Mouse (Mus musculus) adrenal gland, adult 2 months (tissue): Measurements from ENCODE around the gene Ckmt2. TPM values are rescaled to one million over a fixed set of nuclear protein-coding genes. Genes with fewer than 3 reads are reported as not detected.

ENCODE experiments used
- DNase-seq: peaks from one replicate; pipeline ENCODE4 v3.0.0; 2021
- long read RNA-seq: library from polyadenylated mRNA; stranded (forward); transcript quantifications from one replicate; pipeline ENCODE4 v2.0.0, GENCODE M21; 2021
- polyA plus RNA-seq: library from polyadenylated mRNA; depleted of rRNA; stranded (reverse); fragments of >200 nt; gene quantifications from 2 replicates; pipeline ENCODE4 v1.2.3, GENCODE M21; 2012; rRNA removed
- total RNA-seq, 2 experiments: library from RNA; stranded (reverse); gene quantifications; 2 replicates each; pipeline ENCODE4 v1.2.3; 2021

Gene Ckmt2
- total RNA-seq = not detected
- not detected in 2 replicates for polyA plus RNA-seq
- long read RNA-seq = 0 reads

DNA sequence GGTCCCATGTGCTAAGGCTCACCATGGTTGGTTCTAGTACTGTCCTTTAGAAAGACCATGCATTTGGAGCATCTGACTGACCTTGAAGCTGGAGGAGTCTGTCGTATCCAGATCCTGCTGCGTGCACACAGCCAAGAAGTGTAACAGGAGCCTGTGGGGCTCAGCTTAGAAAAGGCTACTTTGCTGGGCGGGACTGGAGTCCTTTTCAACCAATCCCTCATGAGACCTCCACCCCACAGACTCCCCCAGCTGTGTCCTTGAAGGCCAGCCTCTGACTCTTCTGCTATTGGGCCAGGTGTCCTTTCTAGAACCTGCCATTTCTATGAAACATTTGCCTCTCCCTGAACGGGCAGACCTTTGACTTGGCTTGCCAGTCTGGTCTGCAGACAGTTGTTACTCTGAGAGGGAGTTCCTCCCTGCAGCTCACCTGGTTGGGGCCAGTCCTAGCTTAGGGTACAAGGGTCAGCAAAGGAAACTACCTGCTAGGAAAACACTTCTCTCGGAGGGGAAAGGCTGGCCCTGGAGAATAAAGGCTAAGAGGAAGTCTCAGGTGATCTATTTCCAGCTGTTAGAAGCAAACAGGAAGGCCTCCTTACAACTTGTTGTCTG lies at the start of gene Ckmt2:
TSS of gene Ckmt2 (minus strand) at position 145 of the 609 bp plus-strand sequence.
- DNase-seq = no peak

DNA sequence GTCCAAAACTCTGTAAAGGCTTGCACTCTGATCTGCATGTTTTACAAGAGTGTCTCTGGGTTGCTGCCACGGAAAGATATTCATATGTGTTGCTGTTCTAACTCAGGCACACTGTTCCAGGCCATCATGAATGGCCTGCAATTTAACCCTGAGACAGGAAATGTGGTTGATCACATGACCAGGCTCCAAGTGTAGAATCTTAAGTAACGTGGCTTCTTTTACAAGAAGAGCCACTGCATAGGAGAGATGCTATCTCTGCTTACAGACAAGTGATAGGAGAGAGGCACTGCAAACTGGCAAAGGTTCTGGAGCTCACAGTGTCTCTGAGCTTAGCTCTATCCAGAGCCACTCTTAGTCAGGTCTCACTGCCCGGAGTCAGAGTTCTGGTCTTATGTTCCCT lies 44.3 kb upstream of the Ckmt2 start:
- DNase-seq = no peak

DNA sequence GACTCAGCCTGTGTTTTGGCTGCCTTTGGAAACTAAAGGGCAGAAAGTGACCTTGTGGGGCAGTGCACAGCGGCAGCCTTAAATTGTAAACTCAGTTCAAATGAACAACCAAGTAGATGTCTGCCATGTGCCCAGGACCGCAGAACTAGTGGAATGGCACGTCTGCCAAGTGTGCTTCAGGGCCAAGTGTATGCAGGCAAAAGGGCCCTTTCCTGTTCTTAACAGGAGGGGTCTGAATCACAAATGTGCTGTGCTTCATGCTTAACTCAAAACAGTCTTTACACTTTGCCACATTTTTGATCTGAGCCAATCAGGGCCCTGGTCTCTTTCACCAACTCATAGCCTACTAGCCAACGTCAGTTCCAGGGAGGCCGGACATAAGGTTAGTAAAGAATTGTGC lies 42.1 kb upstream of the Ckmt2 start:
- no peak for DNase-seq

DNA sequence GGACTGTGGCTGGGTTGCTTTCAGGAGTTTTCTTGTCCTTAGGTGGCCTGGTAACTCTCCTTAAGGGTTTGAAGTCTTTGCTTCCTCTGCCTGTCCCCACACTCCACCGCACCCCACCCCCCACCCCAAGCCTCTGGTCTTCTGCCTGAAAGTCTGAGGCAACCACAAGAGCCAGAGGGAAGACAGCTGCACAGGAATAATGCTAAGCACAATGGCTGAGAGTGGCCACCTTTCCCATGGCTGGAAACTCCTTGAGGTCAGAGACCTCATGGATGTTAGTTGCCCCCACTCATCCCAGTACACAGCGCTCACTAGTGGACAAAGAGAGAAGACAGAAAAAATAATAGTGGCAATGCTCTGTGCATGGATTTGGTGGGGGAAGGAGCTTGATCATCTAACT lies 41.1 kb upstream of the Ckmt2 start:
- no peak for DNase-seq

DNA sequence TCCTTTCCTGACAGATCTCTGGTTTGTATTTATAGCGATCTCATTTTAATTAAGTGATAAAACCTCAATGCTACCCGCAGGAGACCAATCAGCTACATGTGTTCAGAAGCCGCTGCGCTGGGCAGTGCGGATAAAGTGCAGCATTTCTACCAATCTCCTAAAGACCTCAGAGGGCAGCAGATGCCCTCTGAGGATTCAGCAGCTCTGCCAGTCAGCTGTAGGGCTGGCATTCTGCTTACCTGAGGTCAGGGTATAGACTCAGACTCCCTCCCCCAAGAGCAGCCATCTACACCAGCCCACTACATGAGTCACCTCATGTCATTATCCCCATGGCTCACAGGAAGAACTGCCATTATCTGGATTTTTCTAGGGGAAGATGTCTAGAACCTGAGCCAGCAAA lies 39.6 kb upstream of the Ckmt2 start:
- no peak for DNase-seq

DNA sequence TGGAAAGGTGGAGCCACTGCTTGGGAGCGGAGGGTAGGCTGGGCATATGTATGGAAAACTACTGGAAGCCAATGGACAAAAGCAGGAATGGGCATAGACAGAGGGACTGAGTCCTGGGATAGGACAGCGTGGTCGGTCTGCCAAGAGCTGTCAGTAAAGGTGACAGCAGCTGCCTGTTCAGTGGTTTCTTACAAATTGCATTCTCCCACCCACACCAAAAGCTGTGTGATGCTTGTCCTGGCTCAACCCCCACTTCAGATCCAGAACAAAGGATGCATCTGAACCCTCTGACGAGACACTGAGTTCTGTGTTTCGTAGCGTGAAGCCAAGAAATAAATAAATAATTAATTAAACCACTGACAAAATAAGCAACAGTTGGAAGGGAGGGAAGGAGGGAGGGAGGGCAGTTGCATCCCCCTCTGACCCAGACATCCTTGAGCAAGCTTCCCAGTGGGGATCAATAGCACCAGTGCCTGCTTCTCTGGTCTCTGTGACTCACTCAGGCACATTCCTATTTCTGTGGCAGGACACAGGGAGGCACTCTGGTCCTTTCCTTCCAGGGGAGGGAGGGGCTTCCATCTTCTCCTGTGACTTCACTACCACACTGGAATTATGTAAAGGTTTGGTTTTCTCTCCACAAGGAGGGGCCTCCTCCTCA lies 39.0 kb upstream of the Ckmt2 start:
- DNase-seq = no peak

DNA sequence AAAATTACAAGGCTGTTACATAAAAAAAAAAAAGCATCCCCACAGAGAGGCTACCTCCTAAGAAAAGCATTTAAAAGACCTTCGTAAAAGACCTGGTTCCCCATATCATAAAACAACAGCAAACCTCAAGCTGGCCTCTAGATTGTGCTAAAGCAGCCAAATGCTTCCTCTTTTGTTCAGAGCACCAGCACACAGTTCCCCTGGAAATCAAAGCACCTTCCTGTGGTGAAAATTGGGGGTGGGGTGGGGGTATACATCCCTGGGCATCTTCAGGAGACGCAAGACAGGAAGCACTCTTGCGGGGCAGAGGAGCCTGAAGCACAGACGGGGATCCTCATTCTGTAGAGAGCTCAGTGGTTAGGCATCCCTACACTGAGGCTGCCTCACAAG lies 38.5 kb upstream of the Ckmt2 start:
- no peak for DNase-seq

DNA sequence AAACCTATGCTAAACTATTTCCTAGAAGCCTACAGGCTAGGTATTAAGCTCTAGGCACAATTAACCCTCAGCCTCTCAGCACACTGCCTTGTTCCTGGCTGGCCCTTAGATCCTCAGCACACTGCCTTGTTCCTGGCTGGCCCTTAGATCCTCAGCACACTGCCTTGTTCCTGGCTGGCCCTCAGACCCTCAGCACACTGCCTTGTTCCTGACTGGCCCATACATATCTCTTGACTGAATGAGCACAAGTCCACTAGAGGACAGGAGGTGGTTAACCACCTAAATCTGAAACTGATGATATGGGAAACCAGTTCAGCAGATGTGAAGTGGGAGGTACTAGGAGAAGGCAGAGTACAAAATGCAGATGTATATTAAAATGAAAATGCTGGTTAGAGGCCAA lies 35.0 kb upstream of the Ckmt2 start:
- no peak for DNase-seq

DNA sequence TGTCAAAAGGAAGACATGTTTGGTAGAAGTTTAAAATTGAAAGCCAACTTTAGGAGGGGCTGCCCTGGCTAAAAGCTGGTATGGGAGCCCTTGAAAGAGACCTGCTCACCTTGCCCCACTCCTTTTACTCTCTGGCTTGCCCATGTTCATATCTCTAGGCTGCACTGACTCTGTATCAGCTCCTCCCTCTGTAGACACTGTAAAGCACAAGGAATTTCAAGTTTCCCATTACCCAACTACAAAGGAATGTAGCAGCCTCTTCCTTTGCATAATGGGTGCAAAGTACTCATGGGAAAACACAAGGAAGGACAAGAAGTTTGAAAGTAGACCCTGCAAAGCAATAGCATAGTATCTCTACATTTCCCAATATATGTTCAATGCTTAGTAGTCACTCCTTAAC lies 34.5 kb upstream of the Ckmt2 start:
- DNase-seq = no peak

DNA sequence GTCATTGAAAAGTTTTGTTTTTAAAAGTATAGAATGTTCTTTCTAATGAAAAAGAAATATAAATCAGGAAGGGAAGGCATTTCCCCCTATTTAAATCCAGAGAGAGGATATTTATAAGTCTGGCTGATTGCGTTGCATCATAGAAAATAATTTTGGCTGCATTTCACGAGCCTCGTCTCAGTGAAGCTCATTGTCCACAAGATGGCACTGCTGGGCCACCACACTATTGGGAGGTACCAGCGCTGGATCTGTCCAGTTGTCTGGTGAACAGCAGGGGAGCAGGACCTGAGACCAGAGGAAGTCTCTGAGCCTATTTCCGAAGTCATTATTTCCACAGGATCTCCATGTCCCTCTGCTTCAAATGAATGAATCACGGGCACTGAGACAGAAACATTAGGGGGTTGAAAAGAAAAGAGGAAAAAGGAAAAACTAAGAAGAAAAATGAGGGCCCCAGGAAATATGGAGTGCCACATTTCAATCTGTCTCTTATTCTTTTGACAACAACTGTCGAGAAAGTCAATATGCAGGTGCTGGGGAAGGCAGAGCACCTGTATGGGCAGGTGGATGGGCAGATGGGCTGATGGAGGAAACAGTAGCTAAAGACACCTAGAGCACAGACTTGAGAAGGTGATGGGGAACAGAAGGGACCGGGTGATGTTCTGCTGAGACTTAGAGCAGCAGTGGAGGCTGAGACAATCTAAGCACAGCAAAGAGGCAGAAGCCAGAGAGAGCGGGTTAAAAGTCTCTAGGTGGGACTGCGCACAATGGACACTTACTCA lies 31.7 kb upstream of the Ckmt2 start:
- peak; percentile 82 for DNase-seq

DNA sequence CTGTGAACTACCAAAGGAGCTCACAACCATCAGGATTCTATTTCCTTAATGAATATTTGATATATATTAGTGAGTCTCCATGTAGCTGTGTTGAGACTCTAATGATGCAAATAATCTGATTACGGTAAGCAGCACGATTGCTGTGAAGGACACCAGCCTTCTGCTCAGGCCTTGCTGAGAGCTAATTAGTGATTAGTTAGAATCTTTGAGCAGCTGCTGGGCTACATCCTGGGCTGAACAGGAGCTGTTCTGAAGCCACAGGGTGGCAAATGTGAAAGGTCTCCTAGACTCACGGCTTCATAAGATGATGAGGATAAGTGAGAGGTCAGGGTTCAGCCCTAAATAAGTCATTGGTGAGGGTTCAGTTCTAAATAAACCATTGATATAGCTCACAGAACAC lies 29.7 kb upstream of the Ckmt2 start:
- DNase-seq = no peak

DNA sequence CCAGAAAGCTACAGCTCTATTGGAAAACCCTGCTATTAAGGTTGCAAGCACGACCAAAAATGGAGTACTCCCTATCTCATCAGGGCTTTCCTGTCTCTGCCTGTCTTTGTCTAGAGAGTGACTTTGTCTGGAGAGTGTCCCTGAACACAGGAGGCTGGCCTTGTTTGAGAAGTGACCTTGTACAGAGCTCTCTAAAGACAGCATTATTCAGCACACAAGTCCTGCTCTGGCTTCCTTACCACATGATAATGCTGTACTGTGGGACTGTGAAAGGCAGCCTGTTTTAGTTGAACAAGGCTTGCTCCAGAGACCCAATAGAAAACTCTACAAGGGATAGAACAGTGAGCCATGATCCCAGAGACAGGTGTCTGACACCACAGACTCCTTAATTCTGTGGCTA lies 19.8 kb upstream of the Ckmt2 start:
- DNase-seq = peak; percentile 54

DNA sequence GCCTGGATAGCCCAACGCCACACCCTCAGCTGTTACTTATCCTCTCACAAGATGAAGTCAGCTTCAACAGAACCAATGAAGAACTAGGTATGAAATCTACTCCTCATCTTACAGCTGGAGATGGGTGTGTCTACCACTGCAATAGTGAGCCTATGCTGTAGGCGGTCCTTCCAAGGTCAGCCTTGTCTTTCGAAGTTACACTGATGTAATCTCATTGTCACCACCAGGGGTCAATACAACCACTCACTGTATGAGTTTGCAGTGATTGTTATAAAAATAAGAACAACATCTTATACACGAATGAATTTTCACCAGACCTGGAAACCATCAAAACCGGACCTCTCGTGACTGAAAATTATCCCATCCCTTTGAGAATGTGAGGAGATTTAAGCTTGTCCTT lies 16.4 kb upstream of the Ckmt2 start:
- DNase-seq = peak; percentile 44

DNA sequence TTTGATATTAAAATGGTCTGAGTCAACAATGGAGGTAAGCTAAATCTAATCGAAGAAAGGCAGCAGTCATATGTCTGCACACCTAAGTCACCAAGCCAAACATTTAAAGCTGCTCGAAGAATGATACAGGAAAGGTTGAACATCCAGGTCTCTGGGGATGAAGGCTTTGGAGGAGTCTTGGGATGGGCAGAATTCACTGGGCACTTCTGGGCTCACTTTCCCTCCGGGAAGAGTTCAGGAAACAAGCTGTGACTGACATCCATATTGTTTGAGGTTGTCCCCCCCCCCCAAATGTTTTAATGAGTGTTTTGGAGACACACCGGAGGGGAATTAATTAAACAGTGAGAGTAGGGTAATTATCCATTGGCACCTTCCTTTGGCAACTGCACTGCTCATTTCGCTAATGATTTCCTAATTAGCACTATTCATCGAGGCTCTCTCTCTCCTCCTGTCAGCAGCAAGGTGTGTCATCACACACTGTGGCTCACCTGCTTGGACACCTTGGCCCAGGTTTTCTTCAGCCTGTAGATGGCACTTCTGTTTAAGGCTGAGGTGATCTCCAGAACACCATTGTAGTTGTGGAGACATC lies 13.4 kb upstream of the Ckmt2 start:
- no peak for DNase-seq

DNA sequence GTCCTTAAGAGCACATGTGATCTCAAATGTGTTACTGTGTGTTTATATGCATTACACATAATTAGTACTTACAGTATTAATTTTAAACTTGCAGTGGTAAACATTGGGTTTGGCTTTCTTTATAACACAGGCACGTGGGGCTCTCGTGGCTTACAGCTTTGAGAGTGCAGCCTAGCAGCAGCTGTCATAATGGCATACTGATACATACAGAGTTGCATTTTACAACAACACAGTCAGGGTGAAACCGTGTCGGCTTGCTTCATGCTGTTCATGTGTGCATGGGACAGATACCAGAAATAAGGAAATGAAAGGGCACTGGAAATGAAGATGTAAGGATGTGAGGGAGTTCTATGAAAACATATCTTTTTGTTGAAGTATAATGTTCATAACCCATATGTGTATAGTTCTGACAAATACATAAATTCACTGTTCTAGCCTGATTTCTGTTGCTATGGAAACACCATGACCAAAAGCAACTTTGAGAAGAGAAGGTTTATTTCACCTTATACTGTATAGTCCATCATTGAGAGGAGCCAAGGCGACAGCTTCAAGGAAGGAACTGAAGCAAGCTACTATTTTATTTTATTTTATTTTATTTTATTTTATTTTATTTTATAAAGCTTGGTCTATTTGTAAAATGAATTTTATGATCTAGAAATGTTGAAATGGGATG lies 8.2 kb upstream of the Ckmt2 start:
- DNase-seq = no peak

DNA sequence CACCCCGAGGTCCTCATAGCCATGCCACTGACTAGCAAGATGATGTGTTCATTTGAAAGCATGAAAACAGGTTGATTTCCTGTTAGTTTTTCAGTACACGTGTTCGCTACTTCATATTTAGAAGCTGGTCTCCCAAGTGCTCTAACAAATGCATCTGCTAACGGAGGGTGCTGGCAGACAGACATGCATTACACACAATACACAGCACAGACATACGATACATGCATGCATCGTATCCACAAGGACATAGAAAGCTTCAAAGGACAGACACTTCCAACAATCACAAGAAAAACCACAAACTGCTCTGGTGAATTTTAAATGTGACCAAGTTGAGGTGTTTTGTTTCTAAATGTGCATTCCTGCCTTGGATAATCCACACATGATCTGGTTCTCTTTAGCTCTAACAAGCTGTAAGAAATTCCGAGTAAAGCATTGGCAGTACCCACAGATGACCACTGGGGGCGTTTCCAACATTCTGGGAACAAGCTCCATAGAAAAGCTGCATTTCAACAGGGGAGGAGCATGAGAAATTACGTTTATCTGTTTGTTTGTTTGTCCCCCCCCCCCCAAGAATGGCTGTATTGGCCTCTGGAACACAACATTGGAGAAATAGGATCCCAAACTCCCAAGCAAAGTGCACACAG lies 5.3 kb upstream of the Ckmt2 start:
- DNase-seq = peak; percentile 25

DNA sequence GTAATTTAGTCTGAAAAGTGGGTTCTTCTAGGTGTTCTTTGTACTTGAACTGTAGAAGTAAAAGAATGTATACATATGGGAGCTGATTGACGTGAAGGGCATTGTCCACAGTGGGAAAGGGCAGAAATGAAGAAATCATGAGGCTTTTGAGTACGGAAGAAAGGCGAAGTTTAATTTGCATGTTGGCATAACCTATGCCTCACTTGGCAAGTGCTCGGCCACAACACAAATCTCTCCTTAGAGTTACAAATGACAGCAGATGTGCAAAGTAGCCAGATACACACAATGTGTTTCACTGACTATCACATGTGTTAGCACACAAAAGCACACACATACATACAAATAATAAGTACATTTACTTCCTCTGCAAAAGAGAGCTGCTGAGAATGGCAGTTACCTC lies 3.6 kb upstream of the Ckmt2 start:
- no peak for DNase-seq

DNA sequence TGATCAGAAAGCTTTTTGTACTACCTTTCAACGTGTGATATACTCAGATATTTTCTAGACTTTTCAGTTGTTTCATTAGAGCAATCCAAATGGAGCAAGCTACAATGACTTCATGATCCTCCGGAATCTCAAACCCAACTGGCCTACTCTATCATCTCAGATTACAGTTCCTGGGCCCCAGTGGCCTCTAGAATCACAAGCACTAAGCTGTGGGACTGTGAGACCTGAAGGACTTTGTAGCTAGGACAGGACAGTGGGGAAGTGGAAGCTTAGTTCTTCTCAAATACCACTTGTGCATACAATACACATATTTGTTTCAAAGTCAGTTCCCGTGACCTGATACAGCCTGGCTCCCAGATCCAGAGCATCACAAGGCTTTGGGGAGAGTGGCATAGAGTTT lies 1.3 kb upstream of the Ckmt2 start:
- no peak for DNase-seq

DNA sequence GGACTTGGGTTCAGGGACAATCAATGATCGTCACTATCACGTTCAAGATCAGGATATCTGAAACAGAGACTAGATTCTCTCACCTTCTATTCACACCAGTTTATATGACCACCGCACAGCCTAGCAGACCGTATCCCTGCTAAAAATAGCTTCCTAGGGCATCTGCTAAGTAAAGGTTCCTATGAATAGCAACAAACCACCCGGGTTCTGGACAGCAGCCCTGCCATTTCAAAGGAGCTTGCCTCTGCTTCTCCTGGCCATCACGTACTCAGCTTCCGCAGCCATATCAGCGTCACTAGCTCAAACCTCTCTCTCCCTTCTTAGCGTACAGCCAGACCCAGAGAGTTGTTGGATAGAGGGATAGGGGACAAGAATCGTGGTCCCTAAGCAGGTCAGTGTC lies 665 bp upstream of the Ckmt2 start:
- no peak for DNase-seq

DNA sequence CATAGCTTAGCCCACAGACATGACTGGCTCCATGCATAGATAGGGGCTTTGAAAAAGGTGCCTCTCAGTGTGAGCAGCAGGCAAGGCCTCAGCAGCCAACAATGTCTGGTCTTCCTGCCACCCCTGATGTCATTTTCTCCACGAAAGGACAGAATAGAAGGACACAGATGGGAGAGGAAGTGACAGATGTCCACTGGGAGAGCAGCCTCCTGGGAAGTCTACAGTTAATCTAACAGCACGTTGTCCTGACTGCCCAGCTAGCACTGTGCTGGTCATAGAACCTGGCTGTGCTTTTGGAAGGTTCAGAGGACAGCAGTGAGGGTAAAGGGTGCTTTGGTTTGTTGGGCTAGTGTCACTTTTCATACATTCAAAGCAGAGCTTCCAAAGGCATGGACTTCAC lies 1.1 kb downstream of the Ckmt2 start:
- no peak for DNase-seq

DNA sequence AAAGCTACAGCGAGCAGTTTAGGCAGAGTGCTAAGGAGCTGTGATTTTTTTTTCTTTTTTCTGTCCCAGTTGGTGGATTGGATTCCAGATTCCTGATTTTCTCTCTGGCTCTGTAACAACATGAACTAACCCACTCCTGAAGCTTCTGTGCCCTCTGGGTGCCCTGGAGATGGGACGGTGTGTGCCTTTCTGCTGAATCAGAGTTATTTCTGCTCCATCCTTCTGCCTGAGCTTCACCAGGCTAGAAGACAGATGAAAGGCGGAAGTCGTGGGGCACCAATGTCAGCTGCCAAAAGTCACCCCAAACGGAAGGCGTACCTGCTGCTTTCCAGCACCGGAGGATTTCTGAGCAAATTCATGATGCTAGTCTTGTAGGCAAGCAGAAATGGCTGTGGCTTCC lies 2.1 kb downstream of the Ckmt2 start:
- no peak for DNase-seq

DNA sequence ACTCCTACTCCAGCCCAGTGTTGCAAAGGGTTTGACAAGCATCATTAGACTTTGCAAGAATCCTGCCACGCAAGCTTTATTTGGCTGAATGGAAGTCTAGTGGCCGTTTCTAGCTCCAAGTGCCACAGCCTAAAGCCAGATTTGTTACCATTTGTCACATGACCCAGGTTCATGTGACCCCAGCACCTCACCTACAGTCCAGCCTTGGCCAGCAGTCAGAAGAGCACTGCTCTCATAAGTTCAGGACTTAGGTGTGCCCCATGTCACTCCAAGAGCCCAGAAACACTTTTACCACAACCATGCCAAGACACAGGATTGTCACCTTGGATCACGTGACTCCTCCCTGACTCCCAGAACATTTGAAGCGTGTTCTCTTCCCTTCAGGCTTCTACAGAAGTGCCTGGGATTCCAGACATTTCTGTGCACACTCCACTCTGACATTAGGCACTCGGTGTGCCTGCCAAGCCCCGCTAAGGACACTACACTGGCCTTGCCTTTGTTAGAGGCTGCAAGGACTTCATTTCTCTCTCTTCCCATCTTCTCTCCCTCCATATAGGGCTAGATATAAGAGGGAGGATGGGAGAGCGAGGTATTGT lies 2.9 kb downstream of the Ckmt2 start:
- DNase-seq = no peak
